Mouse (Mus musculus): ENCODE measurements around the gene Zc3hav1. TPM values are rescaled to one million over a fixed set of nuclear protein-coding genes. Genes with fewer than 3 reads are reported as not detected.

Gene Zc3hav1
- polyA plus RNA-seq, 1 experiment: 12.2 TPM

- no peak overlapping the region for H3K4me3 ChIP-seq (ENCODE audit: insufficient read depth, low read depth, low read length)
- no peak for TF ChIP-seq CTCF (conservative IDR thresholded peaks at IDR 0.05; ENCODE audit: insufficient read depth, insufficient read length, low read depth, low read length)
- TF ChIP-seq POLR2A (IDR thresholded peaks at IDR 0.05; ENCODE audit: low read depth, low read length): no peak
- no peaks in the 10 kb centered on the region for H3K27me3 ChIP-seq (replicated peaks; ENCODE audit: control insufficient read depth, insufficient read depth, low read length)
- H3K4me1 ChIP-seq (ENCODE audit: control insufficient read depth, insufficient read depth, low read length): no peaks in the 10 kb centered on the region
- WGBS: 97% methylated on average over 9 of the region's 9 CpGs
- no peak for DNase-seq
- peaks cover 6% of the 10 kb centered on the region for H3K36me3 ChIP-seq (ENCODE audit: control insufficient read depth, insufficient read depth, low read length)
- no peak overlapping the region for H3K27ac ChIP-seq (ENCODE audit: insufficient read depth, low read depth, low read length)
Observed at GRCm38 (mm10) chr6:38320621-38321020, 33.8 kb downstream of the Zc3hav1 start.

GRCm38 (mm10) chr6:38316050-38316449, 38.4 kb downstream of the Zc3hav1 start:
- 91% methylated on average over 4 of the region's 4 CpGs for WGBS
- peaks cover 1% of the 10 kb centered on the region for H3K36me3 ChIP-seq (ENCODE audit: control insufficient read depth, insufficient read depth, low read length)
- no peak overlapping the region for H3K27ac ChIP-seq (ENCODE audit: insufficient read depth, low read depth, low read length)
- no peak overlapping the region for H3K4me3 ChIP-seq (ENCODE audit: insufficient read depth, low read depth, low read length)
- H3K27me3 ChIP-seq (replicated peaks; ENCODE audit: control insufficient read depth, insufficient read depth, low read length): no peaks in the 10 kb centered on the region
- TF ChIP-seq CTCF (conservative IDR thresholded peaks at IDR 0.05; ENCODE audit: insufficient read depth, insufficient read length, low read depth, low read length) (no peak), POLR2A (IDR thresholded peaks at IDR 0.05; ENCODE audit: low read depth, low read length) (no peak)
- no peaks in the 10 kb centered on the region for H3K4me1 ChIP-seq (ENCODE audit: control insufficient read depth, insufficient read depth, low read length)
- DNase-seq: no peak

- H3K27ac ChIP-seq (ENCODE audit: insufficient read depth, low read depth, low read length): no peak overlapping the region
- no peaks in the 10 kb centered on the region for H3K4me1 ChIP-seq (ENCODE audit: control insufficient read depth, insufficient read depth, low read length)
- no peak for DNase-seq
- no peaks in the 10 kb centered on the region for H3K27me3 ChIP-seq (replicated peaks; ENCODE audit: control insufficient read depth, insufficient read depth, low read length)
- no peak for TF ChIP-seq POLR2A (IDR thresholded peaks at IDR 0.05; ENCODE audit: low read depth, low read length)
- H3K4me3 ChIP-seq (ENCODE audit: insufficient read depth, low read depth, low read length): no peak overlapping the region
- peaks cover 2% of the 10 kb centered on the region; the same call in 1 of the 2 replicates for H3K36me3 ChIP-seq (ENCODE audit: control insufficient read depth, insufficient read depth, low read length)
Observed at GRCm38 (mm10) chr6:38309741-38310140, 44.7 kb downstream of the Zc3hav1 start.

- Histone ChIP-seq H3K27me3 (replicated peaks; ENCODE audit: control insufficient read depth, insufficient read depth, low read length) (no peaks in the 10 kb centered on the region), H3K4me3 (ENCODE audit: insufficient read depth, low read depth, low read length) (no peak overlapping the region), H3K36me3 (ENCODE audit: control insufficient read depth, insufficient read depth, low read length) (peaks cover 2% of the 10 kb centered on the region; the same call in 1 of the 2 replicates), H3K4me1 (ENCODE audit: control insufficient read depth, insufficient read depth, low read length) (no peaks in the 10 kb centered on the region), H3K27ac (ENCODE audit: insufficient read depth, low read depth, low read length) (no peak overlapping the region)
- no peak for DNase-seq
- 88% methylated on average over 3 of the region's 3 CpGs for WGBS
- TF ChIP-seq CTCF (conservative IDR thresholded peaks at IDR 0.05; ENCODE audit: insufficient read depth, insufficient read length, low read depth, low read length) (0 out of 2 replicates have a peak, but pooled peaks have one; percentile 4), POLR2A (IDR thresholded peaks at IDR 0.05; ENCODE audit: low read depth, low read length) (no peak)
Observed at GRCm38 (mm10) chr6:38304981-38305380, 49.4 kb downstream of the Zc3hav1 start.

- Histone ChIP-seq H3K4me3 (ENCODE audit: insufficient read depth, low read depth, low read length) (peak within 1 kb of the TSS; percentile 94), H3K4me1 (ENCODE audit: control insufficient read depth, insufficient read depth, low read length) (no peaks in the 10 kb centered on the region), H3K27me3 (replicated peaks; ENCODE audit: control insufficient read depth, insufficient read depth, low read length) (no peaks in the 10 kb centered on the region), H3K36me3 (ENCODE audit: control insufficient read depth, insufficient read depth, low read length) (no peaks in the 10 kb centered on the region), H3K27ac (ENCODE audit: insufficient read depth, low read depth, low read length) (no peak within 1 kb of the TSS)
- WGBS: under 1% methylated on average over 69 of the region's 70 CpGs
- DNase-seq: peak; percentile 66
- TF ChIP-seq CTCF (conservative IDR thresholded peaks at IDR 0.05; ENCODE audit: insufficient read depth, insufficient read length, low read depth, low read length): no peak
- no peak for TF ChIP-seq POLR2A (IDR thresholded peaks at IDR 0.05; ENCODE audit: low read depth, low read length)
Observed at GRCm38 (mm10) chr6:38298761-38299401, 55.5 kb downstream of the Zc3hav1 start, which contains the start of gene Zc3hav1l. TSS of gene Zc3hav1l (minus strand) at chr6:38299259.

GRCm38 (mm10) chr6:38298246-38298635, 56.2 kb downstream of the Zc3hav1 start:
- DNase-seq: no peak
- 4% methylated on average over 10 of the region's 10 CpGs for WGBS
- Histone ChIP-seq H3K36me3 (ENCODE audit: control insufficient read depth, insufficient read depth, low read length) (no peaks in the 10 kb centered on the region), H3K27ac (ENCODE audit: insufficient read depth, low read depth, low read length) (no peak overlapping the region), H3K4me3 (ENCODE audit: insufficient read depth, low read depth, low read length) (peak overlapping the region; percentile 94), H3K4me1 (ENCODE audit: control insufficient read depth, insufficient read depth, low read length) (no peaks in the 10 kb centered on the region), H3K27me3 (replicated peaks; ENCODE audit: control insufficient read depth, insufficient read depth, low read length) (no peaks in the 10 kb centered on the region)
- TF ChIP-seq CTCF (conservative IDR thresholded peaks at IDR 0.05; ENCODE audit: insufficient read depth, insufficient read length, low read depth, low read length): no peak
- no peak for TF ChIP-seq POLR2A (IDR thresholded peaks at IDR 0.05; ENCODE audit: low read depth, low read length)

GRCm38 (mm10) chr6:38297580-38298245, 56.7 kb downstream of the Zc3hav1 start:
- Histone ChIP-seq H3K27me3 (replicated peaks; ENCODE audit: control insufficient read depth, insufficient read depth, low read length) (no peaks in the 10 kb centered on the region), H3K36me3 (ENCODE audit: control insufficient read depth, insufficient read depth, low read length) (no peaks in the 10 kb centered on the region), H3K4me1 (ENCODE audit: control insufficient read depth, insufficient read depth, low read length) (no peaks in the 10 kb centered on the region), H3K27ac (ENCODE audit: insufficient read depth, low read depth, low read length) (no peak overlapping the region), H3K4me3 (ENCODE audit: insufficient read depth, low read depth, low read length) (no peak overlapping the region)
- DNase-seq: no peak
- WGBS: 62% methylated on average over 12 of the region's 12 CpGs
- TF ChIP-seq CTCF (conservative IDR thresholded peaks at IDR 0.05; ENCODE audit: insufficient read depth, insufficient read length, low read depth, low read length) (no peak), POLR2A (IDR thresholded peaks at IDR 0.05; ENCODE audit: low read depth, low read length) (no peak)
